Mouse (Mus musculus): ENCODE measurements around the gene Rabgap1l. TPM values are rescaled to one million over a fixed set of nuclear protein-coding genes. Genes with fewer than 3 reads are reported as not detected.

Rabgap1l gene
- total and polyA plus RNA-seq, 3 experiments = 12.9 to 325 (median 302) TPM

DNA sequence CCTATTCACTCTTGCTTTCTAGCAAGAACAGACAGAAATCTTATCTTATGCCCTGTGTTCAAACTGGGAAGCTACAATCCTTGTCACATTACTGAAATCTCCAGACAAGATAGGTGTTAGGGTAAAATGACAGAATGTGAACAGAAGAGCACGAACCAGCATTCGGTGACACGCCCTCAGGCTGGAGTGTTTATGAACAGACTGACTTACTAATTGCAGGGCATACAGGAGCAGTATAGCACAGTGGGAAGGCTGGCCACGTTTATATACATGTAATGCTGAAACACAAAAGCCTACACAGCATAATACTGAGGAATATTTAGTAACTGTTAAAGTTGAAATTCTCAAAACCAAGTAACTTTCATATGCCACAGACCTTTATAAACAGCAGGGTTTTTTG, 440.7 kb downstream of the Rabgap1l start:
- DNase-seq (ENCODE audit: low spot score) (no peak), ATAC-seq (ENCODE audit: extremely low read depth, insufficient number of reproducible peaks, low FRiP score, poor library complexity, severe bottlenecking) (no peak)
- TF ChIP-seq CTCF (IDR thresholded peaks at IDR 0.05; ENCODE audit: low read depth, low read length) = no peak
- TF ChIP-seq GATA1 (IDR thresholded peaks at IDR 0.05; ENCODE audit: borderline replicate concordance, low read length) = no peak
- no peak for TF ChIP-seq GATA2 (IDR thresholded peaks at IDR 0.05; ENCODE audit: borderline replicate concordance, low read depth, low read length)
- no peak for TF ChIP-seq TAL1 (conservative IDR thresholded peaks at IDR 0.05; ENCODE audit: low read depth, low read length)
- TF ChIP-seq POLR2AphosphoS5 (IDR thresholded peaks at IDR 0.05; ENCODE audit: insufficient replicate concordance, low read depth, low read length) = no peak
- peaks cover 5% of the 10 kb centered on the region for H3K4me1 ChIP-seq (ENCODE audit: insufficient read depth, low read depth, low read length)
- H3K27me3 ChIP-seq (ENCODE audit: insufficient read depth, low read length) = no peaks in the 10 kb centered on the region
- H3K36me3 ChIP-seq (replicated peaks) = peaks cover 16% of the 10 kb centered on the region
- H3K4me3 ChIP-seq (ENCODE audit: low read depth, low read length) = no peak overlapping the region
- H3K9me3 ChIP-seq (replicated peaks) = no peaks in the 10 kb centered on the region

DNA sequence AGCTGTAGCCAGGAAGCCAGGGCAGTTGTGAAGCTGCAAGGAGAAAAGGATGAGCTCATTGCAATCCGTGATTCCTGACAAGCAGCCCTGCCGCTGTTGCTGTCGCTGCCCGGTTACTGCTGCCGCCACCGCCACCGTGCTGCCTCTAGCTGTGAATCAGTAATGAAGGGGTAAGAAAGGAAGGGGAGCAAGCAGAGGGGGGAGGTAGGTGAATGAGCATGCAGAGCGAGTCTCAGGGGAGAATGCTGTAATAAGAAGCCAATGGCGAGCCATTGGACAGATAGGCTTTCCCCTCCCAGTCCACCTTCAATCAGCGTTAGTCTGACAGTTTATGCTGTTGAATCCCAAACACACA, 441.2 kb downstream of the Rabgap1l start:
- TF ChIP-seq POLR2AphosphoS5 (IDR thresholded peaks at IDR 0.05; ENCODE audit: insufficient replicate concordance, low read depth, low read length) = no peak
- TF ChIP-seq GATA1 (IDR thresholded peaks at IDR 0.05; ENCODE audit: borderline replicate concordance, low read length) = no peak
- no peak for TF ChIP-seq TAL1 (conservative IDR thresholded peaks at IDR 0.05; ENCODE audit: low read depth, low read length)
- no peak for TF ChIP-seq CTCF (IDR thresholded peaks at IDR 0.05; ENCODE audit: low read depth, low read length)
- TF ChIP-seq GATA2 (IDR thresholded peaks at IDR 0.05; ENCODE audit: borderline replicate concordance, low read depth, low read length) = no peak
- peaks cover 5% of the 10 kb centered on the region for H3K4me1 ChIP-seq (ENCODE audit: insufficient read depth, low read depth, low read length)
- no peaks in the 10 kb centered on the region for H3K27me3 ChIP-seq (ENCODE audit: insufficient read depth, low read length)
- H3K36me3 ChIP-seq (replicated peaks) = peaks cover 16% of the 10 kb centered on the region
- ATAC-seq (ENCODE audit: extremely low read depth, insufficient number of reproducible peaks, low FRiP score, poor library complexity, severe bottlenecking) (no peak), DNase-seq (ENCODE audit: low spot score) (no peak)
- no peaks in the 10 kb centered on the region for H3K9me3 ChIP-seq (replicated peaks)
- no peak overlapping the region for H3K4me3 ChIP-seq (ENCODE audit: low read depth, low read length)

DNA sequence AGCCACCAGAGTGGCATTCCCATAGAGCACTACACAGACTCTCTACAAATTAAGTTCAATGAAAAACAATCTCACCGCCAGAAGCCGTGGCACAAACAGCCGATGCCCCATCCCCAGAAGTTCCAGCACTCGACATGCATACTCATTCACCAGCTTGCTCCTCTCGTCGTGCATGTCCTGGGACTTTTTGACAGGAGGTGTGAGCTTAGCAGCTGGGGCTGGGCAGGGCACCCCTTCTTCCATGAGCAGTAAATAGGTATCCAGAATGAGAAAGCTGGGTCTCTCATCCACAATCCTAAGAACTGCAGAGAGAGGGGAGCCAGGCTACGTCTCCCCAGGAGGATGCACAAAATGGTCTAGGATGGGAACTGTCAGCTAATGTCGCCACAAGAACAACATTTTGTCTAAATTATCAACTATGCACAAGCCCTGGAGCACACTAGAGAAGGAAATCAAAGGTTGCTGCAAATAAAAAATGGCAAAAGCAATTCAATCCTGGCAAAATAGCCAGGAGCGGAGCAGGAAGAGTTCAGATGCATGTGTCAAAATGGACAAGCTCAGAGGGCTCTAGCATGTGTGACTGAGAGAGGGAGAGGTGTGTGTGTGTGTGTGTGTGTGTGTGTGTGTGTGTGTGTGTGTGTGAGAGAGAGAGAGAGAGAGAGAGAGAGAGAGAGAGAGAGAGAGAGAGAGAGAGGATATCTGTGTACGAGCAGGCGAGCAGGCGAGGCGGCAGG, 441.7 kb downstream of the Rabgap1l start:
- no peak for ATAC-seq (ENCODE audit: extremely low read depth, insufficient number of reproducible peaks, low FRiP score, poor library complexity, severe bottlenecking)
- DNase-seq (ENCODE audit: low spot score) = no peak
- H3K27me3 ChIP-seq (ENCODE audit: insufficient read depth, low read length) = no peaks in the 10 kb centered on the region
- TF ChIP-seq TAL1 (conservative IDR thresholded peaks at IDR 0.05; ENCODE audit: low read depth, low read length) (no peak), GATA2 (IDR thresholded peaks at IDR 0.05; ENCODE audit: borderline replicate concordance, low read depth, low read length) (no peak), CTCF (IDR thresholded peaks at IDR 0.05; ENCODE audit: low read depth, low read length) (no peak), GATA1 (IDR thresholded peaks at IDR 0.05; ENCODE audit: borderline replicate concordance, low read length) (no peak), POLR2AphosphoS5 (IDR thresholded peaks at IDR 0.05; ENCODE audit: insufficient replicate concordance, low read depth, low read length) (no peak)
- no peaks in the 10 kb centered on the region for H3K9me3 ChIP-seq (replicated peaks)
- H3K4me1 ChIP-seq (ENCODE audit: insufficient read depth, low read depth, low read length) = peaks cover 3% of the 10 kb centered on the region
- no peak overlapping the region for H3K4me3 ChIP-seq (ENCODE audit: low read depth, low read length)
- peaks cover 13% of the 10 kb centered on the region for H3K36me3 ChIP-seq (replicated peaks)

DNA sequence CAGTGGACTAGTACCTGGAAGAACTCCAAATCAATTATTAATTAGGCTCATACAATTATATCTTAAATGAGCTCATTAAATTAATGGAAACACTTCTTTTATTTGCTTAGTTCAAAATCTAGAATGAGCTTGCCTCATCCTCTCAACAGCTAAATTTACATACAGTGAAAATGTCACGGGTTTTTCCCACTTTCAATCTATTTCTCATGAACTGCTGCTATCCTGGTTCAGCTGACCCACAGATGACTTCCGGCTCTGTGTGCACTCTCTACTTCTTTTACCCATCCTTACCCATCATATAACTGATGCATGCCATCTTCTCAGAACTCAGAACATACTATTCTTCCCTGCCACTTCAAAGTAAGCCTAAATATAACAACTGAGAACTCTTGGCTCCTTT, 452.4 kb downstream of the Rabgap1l start:
- H3K27me3 ChIP-seq (ENCODE audit: insufficient read depth, low read length) = no peaks in the 10 kb centered on the region
- no peaks in the 10 kb centered on the region for H3K9me3 ChIP-seq (replicated peaks)
- H3K4me1 ChIP-seq (ENCODE audit: insufficient read depth, low read depth, low read length) = peaks cover 12% of the 10 kb centered on the region
- H3K36me3 ChIP-seq (replicated peaks) = peaks cover 24% of the 10 kb centered on the region
- no peak overlapping the region for H3K4me3 ChIP-seq (ENCODE audit: low read depth, low read length)
- no peak for TF ChIP-seq GATA1 (IDR thresholded peaks at IDR 0.05; ENCODE audit: borderline replicate concordance, low read length)
- TF ChIP-seq CTCF (IDR thresholded peaks at IDR 0.05; ENCODE audit: low read depth, low read length) = no peak
- TF ChIP-seq TAL1 (conservative IDR thresholded peaks at IDR 0.05; ENCODE audit: low read depth, low read length) = no peak
- no peak for TF ChIP-seq POLR2AphosphoS5 (IDR thresholded peaks at IDR 0.05; ENCODE audit: insufficient replicate concordance, low read depth, low read length)
- TF ChIP-seq GATA2 (IDR thresholded peaks at IDR 0.05; ENCODE audit: borderline replicate concordance, low read depth, low read length) = no peak
- DNase-seq (ENCODE audit: low spot score) (no peak), ATAC-seq (ENCODE audit: extremely low read depth, insufficient number of reproducible peaks, low FRiP score, poor library complexity, severe bottlenecking) (no peak)

DNA sequence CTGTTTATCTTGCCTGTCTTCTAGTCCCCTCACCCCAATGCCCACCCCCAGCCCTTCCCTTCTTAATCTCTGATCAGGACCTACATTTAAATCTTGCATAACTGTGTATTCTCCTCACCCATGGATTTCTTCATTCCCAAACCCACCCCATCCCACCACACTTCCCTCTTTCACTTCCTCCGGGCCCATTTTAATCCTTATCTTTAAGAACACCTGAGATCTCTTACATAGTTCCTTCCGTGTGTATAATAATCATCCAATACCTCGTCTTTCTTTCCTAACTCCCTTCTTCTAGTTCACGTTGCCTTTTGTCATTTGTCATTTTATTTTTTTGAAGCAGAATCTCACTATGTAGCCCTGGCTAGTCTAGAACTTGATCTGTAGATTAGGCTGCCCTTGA, 453.6 kb downstream of the Rabgap1l start:
- TF ChIP-seq CTCF (IDR thresholded peaks at IDR 0.05; ENCODE audit: low read depth, low read length) (no peak), GATA1 (IDR thresholded peaks at IDR 0.05; ENCODE audit: borderline replicate concordance, low read length) (no peak), GATA2 (IDR thresholded peaks at IDR 0.05; ENCODE audit: borderline replicate concordance, low read depth, low read length) (no peak), TAL1 (conservative IDR thresholded peaks at IDR 0.05; ENCODE audit: low read depth, low read length) (no peak), POLR2AphosphoS5 (IDR thresholded peaks at IDR 0.05; ENCODE audit: insufficient replicate concordance, low read depth, low read length) (no peak)
- Histone ChIP-seq H3K4me1 (ENCODE audit: insufficient read depth, low read depth, low read length) (peaks cover 12% of the 10 kb centered on the region), H3K9me3 (replicated peaks) (no peaks in the 10 kb centered on the region), H3K27me3 (ENCODE audit: insufficient read depth, low read length) (no peaks in the 10 kb centered on the region), H3K36me3 (replicated peaks) (peaks cover 24% of the 10 kb centered on the region), H3K4me3 (ENCODE audit: low read depth, low read length) (no peak overlapping the region)
- ATAC-seq (ENCODE audit: extremely low read depth, insufficient number of reproducible peaks, low FRiP score, poor library complexity, severe bottlenecking) (0 out of 2 replicates have a peak, but pooled peaks have one; percentile 15), DNase-seq (ENCODE audit: low spot score) (no peak)

DNA sequence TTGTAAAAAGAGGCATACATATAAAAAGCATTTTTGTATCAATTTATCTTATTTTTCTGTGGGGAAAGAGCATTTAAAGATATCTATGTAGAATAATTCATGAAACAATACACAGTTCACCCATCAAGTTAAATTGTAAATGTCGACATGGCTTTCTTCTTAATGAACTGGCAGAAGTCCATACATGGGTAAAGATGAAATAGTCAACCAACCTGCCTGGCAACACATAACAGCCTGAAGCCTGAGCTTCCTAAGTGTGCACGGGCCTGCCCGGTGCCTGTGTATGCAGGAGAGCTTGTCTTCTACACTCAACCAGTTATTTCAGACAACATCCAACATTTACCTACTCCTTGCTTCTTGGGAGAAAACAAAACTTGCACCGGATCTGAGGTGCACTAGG, 458.2 kb downstream of the Rabgap1l start:
- ATAC-seq (ENCODE audit: extremely low read depth, insufficient number of reproducible peaks, low FRiP score, poor library complexity, severe bottlenecking) (no peak), DNase-seq (ENCODE audit: low spot score) (no peak)
- H3K4me3 ChIP-seq (ENCODE audit: low read depth, low read length) = no peak overlapping the region
- no peaks in the 10 kb centered on the region for H3K27me3 ChIP-seq (ENCODE audit: insufficient read depth, low read length)
- no peaks in the 10 kb centered on the region for H3K9me3 ChIP-seq (replicated peaks)
- H3K36me3 ChIP-seq (replicated peaks) = peaks cover 14% of the 10 kb centered on the region
- H3K4me1 ChIP-seq (ENCODE audit: insufficient read depth, low read depth, low read length) = peaks cover 21% of the 10 kb centered on the region
- TF ChIP-seq POLR2AphosphoS5 (IDR thresholded peaks at IDR 0.05; ENCODE audit: insufficient replicate concordance, low read depth, low read length) (no peak), CTCF (IDR thresholded peaks at IDR 0.05; ENCODE audit: low read depth, low read length) (no peak), GATA2 (IDR thresholded peaks at IDR 0.05; ENCODE audit: borderline replicate concordance, low read depth, low read length) (no peak), GATA1 (IDR thresholded peaks at IDR 0.05; ENCODE audit: borderline replicate concordance, low read length) (no peak), TAL1 (conservative IDR thresholded peaks at IDR 0.05; ENCODE audit: low read depth, low read length) (no peak)

Data from G1E (cell line).